Mouse (Mus musculus) spleen, adult 2 months (tissue): ENCODE data around the gene Lhpp. TPM values are rescaled to one million over a fixed set of nuclear protein-coding genes. Genes with fewer than 3 reads are reported as not detected.

Experiments used
- DNase-seq, 2 experiments: peaks; one replicate each; pipeline versions ENCODE4 v3.0.0 to v3.0.0-alpha.2; 2012 to 2021; ENCODE audit warnings: low spot score in 2 of 2, low read depth in 1 of 2
- H3K27ac ChIP-seq: fragments of 200-500 bp; 2 replicates; pipeline ENCODE4 v1.5.1; 2012; ENCODE audit warnings: low read length, inconsistent platforms; ENCODE audit not compliant: insufficient read depth
- H3K27me3 ChIP-seq: fragments of 200-500 bp; 2 replicates; pipeline ENCODE4 v1.6.1; 2012; ENCODE audit warnings: mild to moderate bottlenecking, moderate library complexity, low read length, inconsistent platforms; ENCODE audit not compliant: control insufficient read depth, insufficient read depth
- H3K36me3 ChIP-seq: fragments of 200-500 bp; 2 replicates; pipeline ENCODE4 v1.6.1; 2012; ENCODE audit warnings: mild to moderate bottlenecking, low read length, inconsistent platforms; ENCODE audit not compliant: control insufficient read depth, insufficient read depth
- H3K4me1 ChIP-seq: fragments of 200-500 bp; 2 replicates; pipeline ENCODE4 v1.6.1; 2011; ENCODE audit warnings: inconsistent platforms; ENCODE audit not compliant: control insufficient read depth, insufficient read depth, insufficient read length
- H3K4me3 ChIP-seq: fragments of 200-500 bp; 2 replicates; pipeline ENCODE4 v1.5.1; 2011; ENCODE audit warnings: mild to moderate bottlenecking, inconsistent platforms; ENCODE audit not compliant: insufficient read depth, insufficient read length; ENCODE audit errors: extremely low read depth
- CTCF ChIP-seq: fragments of 200-500 bp; IDR thresholded peaks from 2 replicates; pipeline ENCODE4 v1.5.1; 2011; ENCODE audit warnings: mild to moderate bottlenecking, inconsistent platforms; ENCODE audit not compliant: insufficient read depth, insufficient read length, insufficient replicate concordance; ENCODE audit errors: extremely low read depth
- POLR2A ChIP-seq: fragments of 200-500 bp; IDR thresholded peaks from 2 replicates; pipeline ENCODE4 v1.6.1; 2011; ENCODE audit warnings: low read depth, low read length, inconsistent platforms
- WGBS: fragments of 180-500 bp; shearing (Covaris S2); methylation state at CpG from one replicate; pipeline ENCODE4 v1.1.7; 2018; 5-methylcytosine and 5-hydroxymethylcytosine counted together
- polyA plus RNA-seq: library from polyadenylated mRNA; depleted of rRNA; stranded (reverse); fragments of >200 nt; gene quantifications from 2 replicates; pipeline ENCODE4 v1.2.3, GENCODE M21; 2012

The Lhpp gene
- polyA plus RNA-seq, 1 experiment, result 5.6 TPM

DNA sequence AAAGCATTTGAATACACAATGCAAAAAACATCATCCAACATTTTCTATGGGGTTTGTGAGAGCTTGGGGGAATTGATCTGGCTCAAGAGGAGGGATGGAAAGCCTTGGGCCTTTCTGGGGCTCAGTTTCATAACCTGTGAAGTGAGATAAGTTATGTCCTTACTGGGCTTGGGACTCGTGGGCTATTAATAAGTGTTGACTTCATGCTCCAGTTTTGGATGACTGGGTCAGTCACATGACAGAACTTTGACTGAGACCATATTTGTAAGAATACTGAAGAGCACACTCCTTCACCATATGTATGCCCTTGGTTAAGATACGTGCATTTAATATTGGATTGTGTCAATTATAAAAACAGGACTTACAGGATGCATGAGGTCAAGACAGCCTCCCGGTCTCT, 17.0 kb downstream of the Lhpp start:
- no peak for DNase-seq
- Histone ChIP-seq H3K4me1 (peaks cover 8% of the 10 kb centered on the region; the same call in 1 of the 2 replicates), H3K27me3 (no peaks in the 10 kb centered on the region), H3K36me3 (no peaks in the 10 kb centered on the region), H3K4me3 (no peak overlapping the region), H3K27ac (no peak overlapping the region)
- 83% methylated on average over 3 of the region's 3 CpGs for WGBS
- TF ChIP-seq POLR2A (no peak), CTCF (no peak)

DNA sequence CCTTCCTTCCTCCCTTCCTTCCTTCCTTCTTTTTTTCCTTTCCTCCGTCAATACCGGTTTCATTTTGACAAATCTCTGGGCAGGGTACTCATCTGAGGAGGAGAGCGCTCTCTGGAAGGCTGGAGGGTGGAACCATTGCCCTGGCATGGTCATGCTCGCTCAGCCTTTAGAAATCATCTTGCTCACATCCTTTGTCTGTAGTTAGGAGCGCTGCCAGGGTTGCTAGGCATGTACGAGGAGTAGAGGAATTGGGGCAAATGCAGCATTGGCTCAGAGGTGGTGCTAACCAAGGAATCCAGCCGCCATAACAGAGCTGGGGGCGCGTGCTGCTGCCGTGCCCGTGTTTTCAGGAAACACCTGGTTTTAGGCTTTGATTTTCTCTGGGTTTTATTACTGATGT, 20.9 kb downstream of the Lhpp start:
- H3K4me3 ChIP-seq, result no peak overlapping the region
- DNase-seq, result no peak
- TF ChIP-seq POLR2A (no peak), CTCF (no peak)
- H3K36me3 ChIP-seq, result no peaks in the 10 kb centered on the region
- peaks cover 8% of the 10 kb centered on the region; the same call in 1 of the 2 replicates for H3K4me1 ChIP-seq
- H3K27ac ChIP-seq, result no peak overlapping the region
- no peaks in the 10 kb centered on the region for H3K27me3 ChIP-seq
- WGBS, result 52% methylated on average over 11 of the region's 11 CpGs

- no peaks in the 10 kb centered on the region for H3K27me3 ChIP-seq
- no peak for DNase-seq
- no peak overlapping the region for H3K27ac ChIP-seq
- WGBS, result 79% methylated on average over 12 of the region's 12 CpGs
- no peak overlapping the region for H3K4me3 ChIP-seq
- H3K36me3 ChIP-seq, result no peaks in the 10 kb centered on the region
- TF ChIP-seq CTCF, result no peak
- no peak for TF ChIP-seq POLR2A
- H3K4me1 ChIP-seq, result no peaks in the 10 kb centered on the region
Measured at GRCm38 (mm10) chr7:132637292-132637691, 26.9 kb downstream of the Lhpp start.

DNA sequence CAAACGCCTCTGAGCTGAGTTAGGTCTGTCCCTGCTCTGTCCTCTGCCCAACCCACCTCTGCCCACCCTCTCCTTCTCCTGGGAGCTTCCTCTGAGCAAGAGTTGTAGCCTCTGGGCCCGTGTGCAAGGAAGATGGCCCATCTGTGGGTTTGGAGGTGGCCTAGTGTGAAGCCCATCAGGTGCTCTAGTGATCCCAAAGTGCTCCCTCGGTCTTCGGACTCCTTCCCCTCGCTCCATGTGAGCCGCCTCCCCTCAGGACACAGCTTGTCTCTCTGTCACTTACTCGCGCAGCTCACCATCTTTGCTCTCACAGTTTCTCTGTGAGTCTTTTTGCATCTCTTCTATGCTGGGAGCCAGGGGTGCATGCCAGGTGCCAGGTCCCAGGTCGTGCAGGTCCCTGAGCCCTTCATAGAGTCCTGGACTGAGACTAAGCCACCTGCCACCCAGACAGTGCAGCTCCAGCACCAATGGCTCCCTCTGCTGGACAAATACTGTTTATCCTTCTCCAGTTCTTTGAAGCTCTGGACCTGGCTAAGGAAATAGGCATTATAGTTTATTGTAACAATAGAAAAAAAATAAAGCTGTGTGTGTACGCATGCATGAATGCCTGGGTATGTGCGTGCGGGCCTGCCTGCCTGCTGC, 28.1 kb downstream of the Lhpp start:
- Histone ChIP-seq H3K4me1 (no peaks in the 10 kb centered on the region), H3K27ac (no peak overlapping the region), H3K4me3 (no peak overlapping the region), H3K27me3 (no peaks in the 10 kb centered on the region), H3K36me3 (no peaks in the 10 kb centered on the region)
- TF ChIP-seq CTCF (peak; percentile 43; the same call in 1 of the 2 replicates), POLR2A (no peak)
- no peak for DNase-seq
- 71% methylated on average over 12 of the region's 12 CpGs for WGBS

GRCm38 (mm10) chr7:132640946-132641345, 30.5 kb downstream of the Lhpp start:
- Histone ChIP-seq H3K27me3 (no peaks in the 10 kb centered on the region), H3K4me1 (no peaks in the 10 kb centered on the region), H3K27ac (no peak overlapping the region), H3K36me3 (no peaks in the 10 kb centered on the region), H3K4me3 (no peak overlapping the region)
- no peak for DNase-seq
- WGBS, result 82% methylated on average over 9 of the region's 9 CpGs
- TF ChIP-seq POLR2A (no peak), CTCF (no peak)

DNA sequence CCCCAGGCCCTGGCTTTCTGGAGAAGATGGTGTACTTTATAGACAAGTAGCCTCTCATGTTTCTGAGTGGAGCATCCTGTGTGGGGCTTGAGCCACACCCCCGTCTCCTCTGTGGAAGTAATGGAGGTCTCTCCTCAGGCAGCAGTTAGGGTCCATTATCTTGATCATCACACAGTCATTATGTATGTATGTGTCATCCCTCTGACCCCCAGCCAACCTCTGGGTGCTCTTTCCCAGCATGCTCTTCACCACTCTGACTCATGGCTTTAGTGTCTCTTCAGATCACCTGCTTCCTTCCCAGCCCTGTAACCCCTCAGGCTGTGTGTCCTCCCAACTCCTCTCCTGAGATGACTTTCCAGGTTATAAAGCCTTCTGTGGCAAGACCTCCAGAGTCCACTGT, 31.2 kb downstream of the Lhpp start:
- TF ChIP-seq CTCF (no peak), POLR2A (no peak)
- Histone ChIP-seq H3K27me3 (no peaks in the 10 kb centered on the region), H3K36me3 (no peaks in the 10 kb centered on the region), H3K27ac (no peak overlapping the region), H3K4me3 (no peak overlapping the region), H3K4me1 (no peaks in the 10 kb centered on the region)
- 100% methylated on average over 1 of the region's 1 CpGs for WGBS
- DNase-seq, result no peak

DNA sequence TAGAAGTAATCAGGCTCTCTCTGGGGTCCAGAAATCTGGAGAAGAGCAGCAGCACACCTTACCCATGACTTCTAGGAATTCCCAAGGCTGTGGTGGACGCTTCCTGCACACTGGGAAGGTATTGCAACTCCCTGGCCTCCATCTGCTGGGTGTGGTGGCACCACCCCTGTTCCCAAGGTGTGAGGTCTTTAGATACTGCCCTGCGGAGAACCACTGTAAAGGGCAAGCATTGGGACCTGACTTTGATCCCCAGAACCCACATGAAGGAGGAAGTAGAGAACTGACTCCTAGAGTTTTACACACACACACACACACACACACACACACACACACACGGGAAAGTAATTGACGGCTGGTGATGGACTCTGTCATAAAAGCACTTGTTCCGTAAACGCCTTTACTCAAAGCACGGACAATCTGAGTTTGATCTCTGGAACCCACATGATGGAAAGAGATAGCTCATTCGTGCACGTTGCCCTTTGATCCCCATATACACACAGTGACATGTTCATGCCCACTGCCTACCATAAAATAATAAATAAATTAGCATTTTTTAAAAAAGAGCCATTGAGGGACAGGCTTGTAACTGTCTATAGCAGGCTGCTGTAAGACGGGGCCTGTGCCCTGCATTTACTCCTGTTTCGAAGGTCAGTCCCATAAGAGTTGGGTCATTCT, 34.3 kb downstream of the Lhpp start:
- 85% methylated on average over 11 of the region's 11 CpGs for WGBS

More for the DNA sequence above, 34.3 kb downstream of the Lhpp start:
- H3K36me3 ChIP-seq, result no peaks in the 10 kb centered on the region
- no peak overlapping the region for H3K4me3 ChIP-seq
- no peaks in the 10 kb centered on the region for H3K4me1 ChIP-seq
- no peak for DNase-seq
- TF ChIP-seq POLR2A, result no peak
- no peak for TF ChIP-seq CTCF
- H3K27ac ChIP-seq, result no peak overlapping the region
- H3K27me3 ChIP-seq, result no peaks in the 10 kb centered on the region
